Mouse (Mus musculus) cerebellum, adult 2 months (tissue): Measurements from ENCODE around the gene Terf2ip. TPM values are rescaled to one million over a fixed set of nuclear protein-coding genes. Genes with fewer than 3 reads are reported as not detected.

Experiments used
- DNase-seq, 2 experiments: peaks; one replicate each; pipeline ENCODE4 v3.0.0; 2021
- H3K27ac ChIP-seq: fragments of 200-500 bp; 2 replicates; pipeline ENCODE4 v1.5.1; 2012; ENCODE audit warnings: low read length, control low read depth, inconsistent platforms; ENCODE audit not compliant: insufficient read depth
- H3K27me3 ChIP-seq: fragments of 200-500 bp; 2 replicates; pipeline ENCODE4 v1.6.1; 2012; ENCODE audit warnings: inconsistent platforms, mild to moderate bottlenecking, low read length, moderate library complexity; ENCODE audit not compliant: control insufficient read depth, insufficient read depth
- H3K4me1 ChIP-seq: fragments of 200-500 bp; 2 replicates; pipeline ENCODE4 v1.6.1; 2011; ENCODE audit warnings: low read length; ENCODE audit not compliant: control insufficient read depth, insufficient read depth
- H3K4me3 ChIP-seq: fragments of 200-500 bp; replicated peaks from 2 replicates; pipeline ENCODE3; 2011; ENCODE audit warnings: mild to moderate bottlenecking, low read depth, low read length, control low read depth; ENCODE audit not compliant: insufficient read depth
- CTCF ChIP-seq: fragments of 200-500 bp; IDR thresholded peaks from 2 replicates; pipeline ENCODE4 v1.5.1; 2011; ENCODE audit warnings: low read depth, mild to moderate bottlenecking, control low read depth, low read length, moderate library complexity, borderline replicate concordance; ENCODE audit not compliant: insufficient read depth
- POLR2A ChIP-seq: fragments of 200-500 bp; IDR thresholded peaks from 2 replicates; pipeline ENCODE4 v1.6.1; 2011; ENCODE audit warnings: low read length, control low read depth, borderline replicate concordance; ENCODE audit not compliant: insufficient read depth
- WGBS: fragments of 180-500 bp; shearing (Covaris S2); methylation state at CpG from one replicate; pipeline ENCODE4 v1.1.7; 2018; 5-methylcytosine and 5-hydroxymethylcytosine counted together
- polyA plus RNA-seq: library from polyadenylated mRNA; depleted of rRNA; stranded (reverse); fragments of >200 nt; gene quantifications from 2 replicates; pipeline ENCODE4 v1.2.3, GENCODE M21; 2012; rRNA removed

The Terf2ip gene
- polyA plus RNA-seq: 36.3 and 38.0 TPM in 2 replicates

DNA sequence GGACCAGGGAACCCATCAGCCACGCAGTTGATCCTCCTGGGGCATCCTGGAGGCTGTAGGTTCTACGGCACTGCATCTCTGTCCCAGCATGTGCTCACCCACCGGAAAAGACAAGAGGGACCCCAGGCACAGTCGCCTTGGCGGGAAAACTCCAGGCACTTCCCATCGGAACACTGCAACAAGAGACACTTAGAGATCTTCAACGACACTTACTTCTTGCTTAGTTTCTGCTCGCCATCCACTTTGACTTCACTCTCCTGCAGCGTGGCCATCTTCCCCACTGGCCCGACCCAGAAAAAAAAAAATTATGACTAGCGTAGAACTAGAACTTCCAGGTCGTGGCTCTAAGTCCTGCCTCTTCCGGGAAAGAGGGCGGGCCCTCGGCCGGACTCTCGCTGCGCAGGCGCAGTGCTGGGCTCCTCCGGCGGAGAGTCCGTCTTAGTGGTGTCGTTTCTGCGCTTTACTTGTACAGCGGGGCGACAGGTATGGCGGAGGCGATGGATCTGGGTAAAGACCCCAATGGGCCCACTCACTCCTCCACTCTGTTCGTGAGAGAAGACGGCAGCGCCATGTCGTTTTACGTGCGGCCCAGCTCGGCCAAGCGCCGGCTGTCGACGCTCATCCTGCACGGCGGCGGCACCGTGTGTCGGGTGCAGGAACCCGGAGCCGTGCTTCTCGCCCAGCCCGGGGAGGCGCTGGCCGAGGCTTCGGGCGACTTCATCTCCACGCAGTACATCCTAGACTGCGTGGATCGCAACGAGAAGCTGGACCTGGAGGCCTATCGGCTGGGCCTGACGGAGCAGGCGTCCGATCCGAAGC is at the start of gene Terf2ip, which contains the start of gene Kars:
Gene Terf2ip (plus strand): TSS at position 402 of the 819 bp plus-strand sequence.
Gene Kars (minus strand): TSS at position 327 of the 819 bp plus-strand sequence.
- Histone ChIP-seq H3K27me3 (no peaks in the 10 kb centered on the region), H3K27ac (peak within 1 kb of the TSS; percentile 26), H3K4me1 (no peaks in the 10 kb centered on the region; the same call in 1 of the 2 replicates), H3K4me3 (peak within 1 kb of the TSS; percentile 80)
- TF ChIP-seq POLR2A (peak; percentile 99), CTCF (no peak)
- WGBS: under 1% methylated on average over 61 of the region's 61 CpGs
- peak; percentile 93 to 94 for DNase-seq

DNA sequence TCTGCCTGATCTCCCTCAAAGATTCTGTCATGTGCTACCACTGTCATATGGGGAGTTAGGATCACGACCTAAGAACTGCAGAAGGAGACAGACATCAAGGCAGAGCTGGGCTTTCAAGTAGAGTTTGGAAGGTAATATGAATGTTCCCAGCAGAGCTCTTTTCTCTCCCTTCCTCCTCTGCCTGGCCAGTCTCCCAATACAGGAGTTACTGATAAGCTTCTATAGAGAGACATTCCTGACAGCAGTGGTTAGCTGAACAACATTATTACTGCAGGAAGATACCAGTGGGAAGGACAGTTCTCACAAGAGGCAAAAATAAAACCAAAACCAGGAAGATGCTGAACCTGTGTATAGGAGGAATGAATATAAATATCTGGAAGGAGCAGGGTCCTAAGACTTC is 48.6 kb upstream of the Terf2ip start:
- Histone ChIP-seq H3K27me3 (no peaks in the 10 kb centered on the region), H3K27ac (no peak overlapping the region), H3K4me3 (no peak overlapping the region), H3K4me1 (peaks cover 6% of the 10 kb centered on the region)
- DNase-seq: no peak
- 85% methylated on average over 1 of the region's 1 CpGs for WGBS
- TF ChIP-seq POLR2A: no peak
- TF ChIP-seq CTCF: no peak

DNA sequence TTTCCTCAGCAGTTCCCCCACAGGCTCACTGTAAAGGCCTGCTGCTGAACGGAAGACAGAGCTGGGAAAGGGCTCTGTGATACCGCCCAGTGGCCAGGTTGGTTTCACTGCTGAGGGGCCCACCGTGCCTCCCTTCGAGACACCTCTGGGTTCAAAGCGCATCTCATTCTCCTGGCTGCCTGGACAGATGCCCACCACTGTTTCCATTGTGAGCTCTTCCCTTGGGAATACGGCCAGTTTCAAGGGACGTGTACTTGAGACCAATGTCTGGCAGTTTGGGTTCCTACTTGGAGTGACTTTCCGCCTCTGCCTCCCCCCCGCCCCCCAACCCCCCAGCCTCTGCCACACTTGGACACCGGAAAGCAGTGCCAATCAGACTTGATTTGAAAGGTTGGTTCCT is 48.1 kb upstream of the Terf2ip start:
- H3K27ac ChIP-seq: no peak overlapping the region
- TF ChIP-seq CTCF: no peak
- TF ChIP-seq POLR2A: no peak
- peaks cover 6% of the 10 kb centered on the region for H3K4me1 ChIP-seq
- no peak for DNase-seq
- H3K4me3 ChIP-seq: no peak overlapping the region
- no peaks in the 10 kb centered on the region for H3K27me3 ChIP-seq
- 56% methylated on average over 10 of the region's 10 CpGs for WGBS

DNA sequence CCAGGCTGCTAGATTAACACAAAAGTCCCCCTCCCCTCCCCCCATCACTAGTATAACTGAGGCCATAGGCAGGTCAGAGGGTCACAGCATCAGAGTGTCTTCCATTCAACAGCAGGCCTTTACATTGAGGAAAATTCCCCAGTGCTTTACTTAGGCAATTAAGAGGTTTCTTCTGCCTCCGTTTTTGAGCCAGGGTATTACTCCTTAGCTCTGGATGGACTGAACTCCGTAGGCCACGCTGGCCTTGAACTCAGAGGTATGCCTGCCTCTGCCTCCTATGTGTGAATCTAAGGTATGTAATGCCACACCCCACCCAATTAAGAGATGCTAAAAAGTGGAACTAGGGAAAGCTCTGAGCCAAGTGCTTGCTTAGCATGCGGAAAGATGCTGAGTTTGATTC is 47.7 kb upstream of the Terf2ip start:
- no peak overlapping the region for H3K4me3 ChIP-seq
- H3K27ac ChIP-seq: no peak overlapping the region
- WGBS: 86% methylated on average over 4 of the region's 4 CpGs
- H3K27me3 ChIP-seq: no peaks in the 10 kb centered on the region
- peaks cover 6% of the 10 kb centered on the region for H3K4me1 ChIP-seq
- DNase-seq: no peak
- TF ChIP-seq POLR2A (no peak), CTCF (no peak)

DNA sequence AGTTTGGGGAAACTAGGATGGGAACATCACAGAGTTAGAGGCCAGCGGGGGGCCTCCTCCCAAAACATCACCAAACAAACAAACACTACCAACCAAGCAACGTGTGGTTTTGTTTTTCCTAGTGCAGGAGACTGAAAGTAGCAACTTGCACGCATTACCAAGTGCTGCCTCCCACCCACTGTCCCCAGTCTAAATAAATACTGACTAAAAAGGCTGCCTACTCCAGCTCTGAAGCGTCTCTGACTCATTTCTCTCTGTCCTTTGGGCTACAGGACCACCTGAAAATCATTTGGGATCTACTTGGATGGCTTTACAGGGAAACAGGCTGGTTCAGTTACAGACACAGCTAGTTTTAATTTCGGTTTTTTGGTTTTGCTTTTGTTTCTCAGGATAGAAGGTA is 46.8 kb upstream of the Terf2ip start:
- H3K27ac ChIP-seq: no peak overlapping the region
- H3K4me1 ChIP-seq: peaks cover 6% of the 10 kb centered on the region
- DNase-seq: no peak
- no peak overlapping the region for H3K4me3 ChIP-seq
- 78% methylated on average over 5 of the region's 5 CpGs for WGBS
- TF ChIP-seq POLR2A: no peak
- no peak for TF ChIP-seq CTCF
- H3K27me3 ChIP-seq: no peaks in the 10 kb centered on the region

DNA sequence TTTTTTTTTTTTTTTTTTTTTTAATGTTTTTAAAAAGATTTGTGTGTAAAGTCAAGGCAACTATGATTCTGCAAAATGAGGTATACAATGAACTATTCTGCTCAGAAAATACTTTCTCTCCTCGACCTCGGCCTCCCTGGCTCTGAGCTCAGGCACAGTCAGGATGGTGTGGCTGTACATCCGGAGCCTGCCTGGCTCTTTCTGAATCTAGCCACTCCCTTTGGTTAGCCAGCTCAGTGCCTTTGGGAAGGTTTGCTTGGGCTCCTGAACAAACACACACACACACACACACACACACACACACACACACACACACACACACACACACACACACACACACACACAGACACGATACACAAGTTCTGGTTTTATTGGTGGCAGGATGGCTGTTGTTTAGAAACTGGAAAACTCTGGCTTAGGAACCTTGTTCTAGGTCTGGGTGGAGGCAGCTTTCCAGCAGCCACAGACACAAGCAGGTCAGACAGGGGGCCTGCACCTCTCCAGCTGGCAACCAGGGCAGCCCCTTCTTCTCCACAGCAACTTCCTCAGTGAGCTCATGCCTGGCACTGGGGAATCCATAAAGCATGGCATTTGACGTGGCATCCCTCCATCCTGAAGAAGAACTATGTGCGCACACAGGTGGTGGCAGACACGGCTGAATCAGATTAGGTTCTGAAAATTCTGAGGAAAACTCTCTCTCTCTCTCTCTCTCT is 46.2 kb upstream of the Terf2ip start:
- H3K27me3 ChIP-seq: no peaks in the 10 kb centered on the region
- 0 out of 2 replicates have a peak overlapping the region, but pooled peaks have one; percentile 0 for H3K27ac ChIP-seq
- WGBS: 16% methylated on average over 7 of the region's 7 CpGs
- DNase-seq: peak in 1 of 2 experiments; percentile 52
- H3K4me3 ChIP-seq: no peak overlapping the region
- peaks cover 6% of the 10 kb centered on the region for H3K4me1 ChIP-seq
- TF ChIP-seq CTCF (no peak), POLR2A (no peak)

DNA sequence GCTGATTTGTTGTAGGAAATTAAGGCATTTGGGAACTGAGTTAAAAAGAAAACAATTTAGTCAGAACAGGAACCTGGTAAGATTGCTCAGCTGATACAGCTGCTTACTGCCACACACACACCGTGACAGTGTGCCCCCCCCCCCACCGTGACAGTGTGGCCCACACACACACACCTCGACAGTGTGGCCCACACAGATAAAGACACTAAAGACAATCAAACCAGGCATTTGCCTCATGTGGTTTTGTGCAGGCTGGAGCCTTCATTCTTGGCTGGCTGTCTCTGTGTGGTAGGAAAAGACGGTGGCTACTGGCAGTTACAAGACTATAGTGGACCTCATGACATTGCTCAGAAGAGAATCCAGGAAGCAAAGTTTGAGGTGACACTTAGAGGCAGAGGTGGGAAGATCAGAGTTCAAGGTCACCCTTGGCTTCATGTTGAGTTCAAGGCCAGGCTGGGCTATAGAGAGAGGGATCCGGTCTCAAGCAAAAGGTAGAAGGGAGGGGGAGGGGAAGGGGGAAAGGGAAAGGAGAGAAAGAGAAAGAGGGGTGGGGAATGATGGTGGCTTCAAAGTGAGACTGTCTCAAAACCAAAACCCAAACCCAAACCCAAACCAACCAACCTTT is 43.8 kb upstream of the Terf2ip start:
- no peak overlapping the region for H3K4me3 ChIP-seq
- WGBS: 77% methylated on average over 5 of the region's 5 CpGs
- H3K27ac ChIP-seq: no peak overlapping the region
- no peaks in the 10 kb centered on the region for H3K27me3 ChIP-seq
- no peak for DNase-seq
- no peak for TF ChIP-seq POLR2A
- TF ChIP-seq CTCF: no peak
- H3K4me1 ChIP-seq: peaks cover 2% of the 10 kb centered on the region; the same call in 1 of the 2 replicates
